In the genomic region with DNA sequence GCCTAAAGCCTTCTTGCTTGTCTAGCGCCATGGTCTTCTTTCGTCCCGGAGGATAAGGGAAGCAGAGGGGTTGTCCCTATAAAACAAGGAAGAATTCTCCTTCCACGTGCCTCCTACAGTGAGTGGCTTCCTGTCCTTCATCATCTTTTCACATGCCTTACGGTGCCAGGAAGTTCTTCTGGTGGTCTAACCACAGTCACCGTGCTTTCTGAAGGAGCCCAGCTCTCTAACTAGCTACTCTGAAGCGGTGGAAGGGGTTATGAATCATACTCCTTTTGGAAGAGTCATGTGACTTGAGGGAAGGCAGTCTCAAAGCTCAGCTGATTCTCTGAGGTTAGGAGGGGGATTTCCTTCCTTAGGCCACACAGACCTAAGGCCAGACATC, we compare ENCODE assay signal across 12 mouse cellular contexts. TPM values are rescaled to one million over a fixed set of nuclear protein-coding genes. Genes with fewer than 3 reads are reported as not detected.
DNase-seq lines count a peak whose midpoint lies in the region; ATAC-seq and TF ChIP-seq lines count a peak whose summit lies in the region.
"Had no signal": no experiment of that assay in that cellular context is flagged by ENCODE, and none has a peak within 500 bp of the region (broad histone marks: within the 10 kb centered on the region; RNA-seq: fewer than 3 reads in every experiment).

No protein-coding gene starts in this region.

- H3K27me3 ChIP-seq in kidney, embryonic 15.5 days = no peaks in the 10 kb centered on the region
- H3K27me3 ChIP-seq in kidney, embryonic 16.5 days (ENCODE audit: insufficient read depth, low read length) = no peaks in the 10 kb centered on the region
- H3K27me3 ChIP-seq in forebrain, embryonic 16.5 days (replicated peaks; ENCODE audit: control insufficient read depth, insufficient read depth, low read length) = no peaks in the 10 kb centered on the region
- H3K27me3 ChIP-seq: limb, embryonic 12.5 days had no signal

- ATAC-seq in kidney, embryonic 15.5 days (replicated peaks; ENCODE audit: low FRiP score) = no peak
- ATAC-seq in kidney, embryonic 16.5 days (ENCODE audit: low FRiP score, low TSS enrichment) = no peak
- ATAC-seq in forebrain, embryonic 16.5 days = no peak

- no peaks in the 10 kb centered on the region for H3K36me3 ChIP-seq in kidney, embryonic 15.5 days
- H3K36me3 ChIP-seq in kidney, embryonic 16.5 days (ENCODE audit: insufficient read depth, low read length) = no peaks in the 10 kb centered on the region
- no peaks in the 10 kb centered on the region for H3K36me3 ChIP-seq in forebrain, embryonic 16.5 days (ENCODE audit: control insufficient read depth, insufficient read depth)
- H3K36me3 ChIP-seq: limb, embryonic 12.5 days had no signal

- WGBS in kidney, embryonic 15.5 days = 83% methylated on average over 7 of the region's 7 CpGs
- 74% methylated on average over 7 of the region's 7 CpGs for WGBS in kidney, embryonic 16.5 days
- 3% methylated on average over 7 of the region's 7 CpGs for WGBS in bone marrow, adult 2 months
- WGBS in forebrain, embryonic 16.5 days = 90% methylated on average over 7 of the region's 7 CpGs

- H3K9me3 ChIP-seq in kidney, embryonic 15.5 days (replicated peaks) = no peaks in the 10 kb centered on the region
- no peaks in the 10 kb centered on the region for H3K9me3 ChIP-seq in kidney, embryonic 16.5 days (ENCODE audit: low read length)
- no peaks in the 10 kb centered on the region for H3K9me3 ChIP-seq in forebrain, embryonic 16.5 days (ENCODE audit: control insufficient read depth, low read length)
- H3K9me3 ChIP-seq: limb, embryonic 12.5 days had no signal

- H3K4me1 ChIP-seq in kidney, embryonic 15.5 days = no peaks in the 10 kb centered on the region
- H3K4me1 ChIP-seq in kidney, embryonic 16.5 days (ENCODE audit: insufficient read depth, low read length) = no peaks in the 10 kb centered on the region
- peaks cover 7% of the 10 kb centered on the region for H3K4me1 ChIP-seq in bone marrow, adult 2 months (ENCODE audit: control insufficient read depth, insufficient read depth, low read length)
- no peaks in the 10 kb centered on the region for H3K4me1 ChIP-seq in forebrain, embryonic 16.5 days (replicated peaks; ENCODE audit: control insufficient read depth, insufficient read depth, low read length)
- H3K4me1 ChIP-seq: limb, embryonic 12.5 days had no signal

- H3K9ac ChIP-seq in kidney, embryonic 15.5 days = no peak overlapping the region
- no peak overlapping the region for H3K9ac ChIP-seq in kidney, embryonic 16.5 days (replicated peaks; ENCODE audit: low read length)
- H3K9ac ChIP-seq in forebrain, embryonic 16.5 days (replicated peaks; ENCODE audit: low read depth, low read length) = no peak overlapping the region
- H3K9ac ChIP-seq: limb, embryonic 12.5 days had no signal

- 0 out of 2 replicates have a peak overlapping the region, but pooled peaks have one; percentile 13 for H3K27ac ChIP-seq in kidney, embryonic 15.5 days
- no peak overlapping the region for H3K27ac ChIP-seq in kidney, embryonic 16.5 days (ENCODE audit: low read length)
- H3K27ac ChIP-seq in bone marrow, adult 2 months (ENCODE audit: control insufficient read depth, insufficient read depth, low read depth, low read length, poor library complexity) = peak overlapping the region; percentile 17
- H3K27ac ChIP-seq in forebrain, embryonic 16.5 days (ENCODE audit: low read length) = no peak overlapping the region
- H3K27ac ChIP-seq: gastrocnemius, adult 2 months; limb, embryonic 12.5 days had no signal

- TF ChIP-seq CTCF in bone marrow, adult 2 months (IDR thresholded peaks at IDR 0.05; ENCODE audit: control insufficient read depth, insufficient read depth, low read length) = no peak

- intact Hi-C loops in left cerebral cortex, postnatal 36 days (cut with DNase I) = no loop called here

- DNase-seq in B cell, adult 2 months = peak; percentile 48 to 56
- DNase-seq in lung, postnatal 36 days = peak; percentile 12
- DNase-seq in left cerebral cortex, postnatal 36 days (ENCODE audit: low spot score in 2 of 2) = no peak
- no peak for DNase-seq in left cerebral cortex, adult 11 months (ENCODE audit: low spot score)
- DNase-seq: cerebellum, postnatal 36 days; gastrocnemius, adult 2 months had no signal

- TF ChIP-seq POLR2A in bone marrow, adult 2 months (IDR thresholded peaks at IDR 0.05; ENCODE audit: borderline replicate concordance, control insufficient read depth, low read depth, low read length) = no peak

- H3K4me2 ChIP-seq in kidney, embryonic 15.5 days = no peak overlapping the region
- H3K4me2 ChIP-seq in kidney, embryonic 16.5 days (replicated peaks; ENCODE audit: low read depth, low read length) = no peak overlapping the region
- no peak overlapping the region for H3K4me2 ChIP-seq in forebrain, embryonic 16.5 days (ENCODE audit: low read length)
- H3K4me2 ChIP-seq: limb, embryonic 12.5 days had no signal

- no peak overlapping the region for H3K4me3 ChIP-seq in kidney, embryonic 15.5 days (replicated peaks)
- H3K4me3 ChIP-seq in kidney, embryonic 16.5 days (ENCODE audit: low read length) = no peak overlapping the region
- no peak overlapping the region for H3K4me3 ChIP-seq in bone marrow, adult 2 months (replicated peaks; ENCODE audit: control insufficient read depth, low read depth, low read length)
- H3K4me3 ChIP-seq in forebrain, embryonic 16.5 days (replicated peaks; ENCODE audit: low read length) = no peak overlapping the region
- H3K4me3 ChIP-seq: gastrocnemius, adult 2 months; limb, embryonic 12.5 days; myocyte had no signal

RNA-seq across cellular contexts. Expression of a gene that starts 11.8 kb away (rescaled TPM):
- polyA plus RNA-seq in kidney, embryonic 15.5 days (2015; fragmentation: Nextera tagmentation; extraction: Ambion mirVana) = 1.7 and 1.8 TPM in 2 replicates
- 1.4 and 2.0 TPM in 2 replicates for polyA plus RNA-seq in kidney, embryonic 16.5 days (2015; fragmentation: Nextera tagmentation; extraction: Ambion mirVana)
- polyA plus RNA-seq in bone marrow, adult 2 months (2011; ENCODE audit: insufficient read depth, insufficient read length, low replicate concordance, missing spikeins) = 67.9 and 112 TPM in 2 replicates
- total RNA-seq in left cerebral cortex, postnatal 36 days (2021) = 1 to 10 TPM; 3.7 to 4.7 TPM
- 1.1 and 1.3 TPM in 2 replicates for polyA plus RNA-seq in forebrain, embryonic 16.5 days (2015; fragmentation: Nextera tagmentation; extraction: Ambion mirVana)
- polyA plus RNA-seq: myocyte had no signal

RNA-seq across cellular contexts. Expression of a gene that starts 41.4 kb away (rescaled TPM):
- 44.5 and 47.5 TPM in 2 replicates for polyA plus RNA-seq in kidney, embryonic 15.5 days (2015; fragmentation: Nextera tagmentation; extraction: Ambion mirVana)
- polyA plus RNA-seq in kidney, embryonic 16.5 days (2015; fragmentation: Nextera tagmentation; extraction: Ambion mirVana) = 52.6 and 55.0 TPM in 2 replicates
- polyA plus RNA-seq in bone marrow, adult 2 months (2011; ENCODE audit: insufficient read depth, insufficient read length, low replicate concordance, missing spikeins) = 7.0 and 15.4 TPM in 2 replicates
- total RNA-seq in left cerebral cortex, postnatal 36 days (2021) = 1 to 10 TPM; 5.3 to 9.2 TPM
- 12.0 and 14.2 TPM in 2 replicates for polyA plus RNA-seq in forebrain, embryonic 16.5 days (2015; fragmentation: Nextera tagmentation; extraction: Ambion mirVana)

RNA-seq across cellular contexts. Expression of a gene that starts 42.4 kb away (rescaled TPM):
- polyA plus RNA-seq in kidney, embryonic 15.5 days (2015; fragmentation: Nextera tagmentation; extraction: Ambion mirVana) = 35.6 and 39.5 TPM in 2 replicates
- 39.0 and 42.8 TPM in 2 replicates for polyA plus RNA-seq in kidney, embryonic 16.5 days (2015; fragmentation: Nextera tagmentation; extraction: Ambion mirVana)
- 15.7 and 37.5 TPM in 2 replicates for polyA plus RNA-seq in bone marrow, adult 2 months (2011; ENCODE audit: insufficient read depth, insufficient read length, low replicate concordance, missing spikeins)
- 10 to 100 TPM; 23.2 to 23.4 TPM for total RNA-seq in left cerebral cortex, postnatal 36 days (2021)
- 18.2 and 18.3 TPM in 2 replicates for polyA plus RNA-seq in forebrain, embryonic 16.5 days (2015; fragmentation: Nextera tagmentation; extraction: Ambion mirVana)

Comparison
In these comparisons a context has a peak if more than half of its experiments do, and no peak if none do; other contexts are left out.
1. H3K27ac ChIP-seq: peak in kidney, embryonic 15.5 days (single experiment) and bone marrow, adult 2 months (single experiment); none in kidney, embryonic 16.5 days (single experiment) and forebrain, embryonic 16.5 days (single experiment).
2. DNase-seq: peak in B cell, adult 2 months (2 of 2) and lung, postnatal 36 days (single experiment); none in left cerebral cortex, postnatal 36 days (0 of 2) and left cerebral cortex, adult 11 months (single experiment).
3. RNA of a gene that starts 11.8 kb away (polyA plus RNA-seq): 67.9 to 112 TPM in bone marrow, adult 2 months; 1.4 to 2.0 TPM in kidney, embryonic 16.5 days, 1.7 to 1.8 TPM in kidney, embryonic 15.5 days and 1.1 to 1.3 TPM in forebrain, embryonic 16.5 days; every median in the first group is over 10 times any median in the second.